Mouse (Mus musculus) heart, adult 9 months (tissue): Measurements from ENCODE around the gene Filip1.
A peak's percentile ranks its signal among the peaks of the same experiment; 100 is the strongest.

Experiments
- DNase-seq, 2 experiments: peaks; one replicate each; pipeline ENCODE4 v3.0.0; 2022; ENCODE audit warnings: low spot score in 2 of 2

Filip1 gene

GRCm38 (mm10) chr9:79947973-79948372 is 64.7 kb downstream of the Filip1 start:
- no peak for DNase-seq

GRCm38 (mm10) chr9:79947414-79947813 is 65.2 kb downstream of the Filip1 start:
- DNase-seq = no peak

- no peak for DNase-seq
These were observed 67.8 kb downstream of the Filip1 start for GRCm38 (mm10) chr9:79944872-79945271.

GRCm38 (mm10) chr9:79943986-79944385 is 68.7 kb downstream of the Filip1 start:
- DNase-seq = no peak

GRCm38 (mm10) chr9:79938416-79939206 is 74.0 kb downstream of the Filip1 start:
- DNase-seq = no peak

GRCm38 (mm10) chr9:79937570-79937969 is 75.1 kb downstream of the Filip1 start:
- no peak for DNase-seq

GRCm38 (mm10) chr9:79932578-79932977 is 80.1 kb downstream of the Filip1 start:
- DNase-seq = no peak

GRCm38 (mm10) chr9:79928092-79928491 is 84.6 kb downstream of the Filip1 start:
- DNase-seq = no peak

GRCm38 (mm10) chr9:79927156-79927870 is 85.3 kb downstream of the Filip1 start:
- no peak for DNase-seq

GRCm38 (mm10) chr9:79926464-79927155 is 86.0 kb downstream of the Filip1 start:
- DNase-seq = peak; percentile 56 to 68

GRCm38 (mm10) chr9:79925950-79926349 is 86.7 kb downstream of the Filip1 start:
- no peak for DNase-seq

GRCm38 (mm10) chr9:79923262-79923661 is 89.4 kb downstream of the Filip1 start:
- DNase-seq = no peak

GRCm38 (mm10) chr9:79922493-79922760 is 90.2 kb downstream of the Filip1 start:
- no peak for DNase-seq

- no peak for DNase-seq
These were observed 90.8 kb downstream of the Filip1 start for GRCm38 (mm10) chr9:79921701-79922492.

- DNase-seq = no peak
These were observed 92.1 kb downstream of the Filip1 start for GRCm38 (mm10) chr9:79920540-79920933.

- DNase-seq = peak; percentile 41 to 50
These were observed 92.7 kb downstream of the Filip1 start for GRCm38 (mm10) chr9:79919750-79920539.

- DNase-seq = no peak
These were observed 93.3 kb downstream of the Filip1 start for GRCm38 (mm10) chr9:79919303-79919721.

- DNase-seq = no peak
These were observed 94.1 kb downstream of the Filip1 start for GRCm38 (mm10) chr9:79918325-79919117.

- DNase-seq = no peak
These were observed 98.4 kb downstream of the Filip1 start for GRCm38 (mm10) chr9:79914276-79914675.

GRCm38 (mm10) chr9:79912971-79913370 is 99.7 kb downstream of the Filip1 start:
- no peak for DNase-seq
